Mouse (Mus musculus): ENCODE measurements at regions not wholly inside any gene's neighbourhood (a gene's known extent, or its start where the extent isn't known, plus 50 kb on each side); places are given as distances from the start of the nearest gene placed in this dataset.

GRCm38 (mm10) chr12:9894521-9894920 is 324.6 kb downstream of the Osr1 start:
- TF ChIP-seq POLR2A (IDR thresholded peaks at IDR 0.05; ENCODE audit: insufficient read depth, low read depth, low read length) (no peak), CTCF (IDR thresholded peaks at IDR 0.05; ENCODE audit: insufficient read depth, low read depth, low read length) (no peak)

Data from olfactory bulb, adult 2 months (tissue).